Mouse (Mus musculus): Measurements from ENCODE around the gene Brd7.

DNA sequence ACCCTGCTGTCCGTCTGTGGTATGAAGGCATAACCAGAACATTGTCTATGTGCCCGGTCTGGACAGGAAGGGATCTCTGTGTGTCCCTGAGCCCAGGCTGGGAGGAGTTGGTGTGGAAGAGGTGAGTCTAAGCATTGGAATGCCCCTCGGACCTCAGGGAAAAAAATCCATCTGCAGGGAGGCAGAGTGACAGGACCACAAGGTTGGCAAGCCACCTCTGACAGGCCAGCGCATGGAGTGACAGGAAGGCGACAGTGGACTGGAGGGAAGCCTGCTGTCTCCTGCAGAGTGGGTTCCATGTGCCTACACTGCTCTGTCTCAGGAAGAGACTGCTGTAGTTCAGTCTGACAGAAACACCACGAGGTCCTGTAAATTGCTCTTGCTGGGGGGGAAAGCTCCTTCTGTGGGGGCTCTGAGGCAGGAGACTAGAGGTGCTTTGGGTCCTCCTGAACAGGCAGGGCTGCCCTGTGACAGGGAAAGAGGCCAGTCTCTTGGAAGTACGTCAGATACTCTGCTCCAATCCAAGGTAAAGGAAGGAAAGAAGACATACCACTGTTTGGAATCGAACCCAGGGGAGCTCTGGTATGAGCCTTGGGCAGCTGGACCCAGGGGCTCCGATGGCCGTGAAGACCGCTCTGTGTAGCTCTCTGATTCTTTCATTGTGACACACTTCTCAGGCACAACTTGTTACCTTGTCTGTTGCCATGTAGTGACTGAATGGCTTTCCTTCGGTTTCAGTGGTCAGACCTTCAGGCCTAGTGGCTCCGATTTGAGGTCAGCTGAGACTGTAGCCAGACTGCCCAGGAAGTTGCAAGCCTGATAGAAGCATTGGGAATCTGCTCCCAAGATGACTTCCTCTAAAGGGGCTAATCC is 78.5 kb downstream of the Brd7 start:
- no peak for TF ChIP-seq GATA1 (IDR thresholded peaks at IDR 0.05; ENCODE audit: low read length)
- TF ChIP-seq TAL1 (IDR thresholded peaks at IDR 0.05; ENCODE audit: low read length), result no peak

Data from erythroblast, embryonic 14.5 days (primary cell).